18 mouse cellular contexts compared by ENCODE assay signal in the genomic region with DNA sequence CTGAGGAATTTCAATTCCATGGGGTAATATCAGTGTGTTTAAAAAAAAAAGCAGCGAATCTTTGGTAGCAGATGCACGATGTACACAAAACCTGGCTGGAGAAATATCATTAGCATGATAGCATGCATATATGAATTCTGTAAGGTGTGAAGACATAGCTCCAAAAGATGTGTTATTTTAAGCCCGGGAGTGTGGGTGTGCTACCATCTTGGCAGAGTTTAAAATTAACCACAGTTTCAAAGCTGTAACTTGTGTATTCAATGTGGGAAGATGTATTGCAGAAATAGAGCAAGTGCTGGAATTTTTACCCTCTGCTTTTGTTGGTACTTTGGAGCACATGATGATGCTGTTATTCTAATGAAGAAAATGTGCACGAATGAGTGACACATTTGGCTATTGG.
DNase-seq lines count a peak whose midpoint lies in the region; ATAC-seq and TF ChIP-seq lines count a peak whose summit lies in the region.
"Had no signal": no experiment of that assay in that cellular context is flagged by ENCODE, and none has a peak within 500 bp of the region (broad histone marks: within the 10 kb centered on the region; RNA-seq: fewer than 3 reads in every experiment).

No protein-coding gene starts in this region.

- no peaks in the 10 kb centered on the region for H3K4me1 ChIP-seq in forebrain, postnatal 0 days (ENCODE audit: insufficient read depth)
- no peaks in the 10 kb centered on the region for H3K4me1 ChIP-seq in heart, embryonic 11.5 days (ENCODE audit: control insufficient read depth, insufficient read depth, low read length)
- H3K4me1 ChIP-seq: limb, embryonic 10.5 days; liver, embryonic 12.5 days had no signal

- peak; percentile 86 for ATAC-seq in forebrain, postnatal 0 days
- ATAC-seq in CD4-positive, CD25-positive, alpha-beta regulatory T cell, adult 4 months, result no peak
- no peak for ATAC-seq in heart, embryonic 11.5 days (replicated peaks; ENCODE audit: insufficient number of reproducible peaks, low FRiP score, low TSS enrichment)
- ATAC-seq: liver, embryonic 12.5 days had no signal

- H3K36me3 ChIP-seq in forebrain, postnatal 0 days (ENCODE audit: insufficient read depth), result no peaks in the 10 kb centered on the region
- no peaks in the 10 kb centered on the region for H3K36me3 ChIP-seq in heart, embryonic 11.5 days (ENCODE audit: control insufficient read depth, insufficient read depth, low read length)
- H3K36me3 ChIP-seq: hindbrain, embryonic 15.5 days; limb, embryonic 10.5 days; liver, embryonic 12.5 days had no signal

- H3K9me3 ChIP-seq in forebrain, postnatal 0 days (ENCODE audit: low read length), result no peaks in the 10 kb centered on the region
- no peaks in the 10 kb centered on the region for H3K9me3 ChIP-seq in heart, embryonic 11.5 days (replicated peaks; ENCODE audit: control insufficient read depth, low read length)
- H3K9me3 ChIP-seq: hindbrain, embryonic 15.5 days; limb, embryonic 10.5 days; liver, embryonic 12.5 days had no signal

- H3K27me3 ChIP-seq in forebrain, postnatal 0 days (ENCODE audit: insufficient read depth, low read length), result no peaks in the 10 kb centered on the region
- H3K27me3 ChIP-seq in heart, embryonic 11.5 days (ENCODE audit: control insufficient read depth, insufficient read depth, low read length), result no peaks in the 10 kb centered on the region
- H3K27me3 ChIP-seq: hindbrain, embryonic 15.5 days; liver, embryonic 12.5 days had no signal

- 62% methylated on average over 4 of the region's 4 CpGs for WGBS in forebrain, postnatal 0 days
- 81% methylated on average over 4 of the region's 4 CpGs for WGBS in heart, embryonic 11.5 days (ENCODE audit: insufficient replicate concordance)

- no peak overlapping the region for H3K9ac ChIP-seq in forebrain, postnatal 0 days
- H3K9ac ChIP-seq in heart, embryonic 11.5 days (ENCODE audit: low read depth, low read length), result no peak overlapping the region
- H3K9ac ChIP-seq: hindbrain, embryonic 15.5 days; liver, embryonic 12.5 days had no signal

- no peak overlapping the region for H3K4me3 ChIP-seq in forebrain, postnatal 0 days (ENCODE audit: low read depth, low read length)
- no peak overlapping the region for H3K4me3 ChIP-seq in heart, embryonic 11.5 days (ENCODE audit: low read depth, low read length)
- H3K4me3 ChIP-seq: gastrocnemius, adult 2 months; hindbrain, embryonic 15.5 days; limb, embryonic 10.5 days; liver, embryonic 12.5 days had no signal

- no peak overlapping the region for H3K4me2 ChIP-seq in forebrain, postnatal 0 days (ENCODE audit: low read depth)
- no peak overlapping the region for H3K4me2 ChIP-seq in heart, embryonic 11.5 days
- H3K4me2 ChIP-seq: hindbrain, embryonic 15.5 days; liver, embryonic 12.5 days had no signal

- DNase-seq in layer of hippocampus, adult 18-20 months (ENCODE audit: low spot score in 2 of 2), result peak; percentile 40 to 76
- no peak for DNase-seq in layer of hippocampus, postnatal 10 days (ENCODE audit: low spot score in 2 of 2)
- peak; percentile 70 for DNase-seq in forebrain, postnatal 0 days
- peak; percentile 82 for DNase-seq in layer of hippocampus, adult 9-11 months
- DNase-seq in right cerebral cortex, postnatal 25 days, result peak; percentile 51
- no peak for DNase-seq in spleen, postnatal 10 days (ENCODE audit: low spot score in 2 of 2)
- DNase-seq: adrenal gland, adult 2 months; B cell, adult 2 months; cerebellum, adult 8-10 months; gastrocnemius, adult 2 months; heart, postnatal 14 days; kidney, adult 18-20 months; kidney, postnatal 14 days had no signal

- peak overlapping the region; percentile 11 for H3K27ac ChIP-seq in forebrain, postnatal 0 days (ENCODE audit: low read depth, low read length)
- no peak overlapping the region for H3K27ac ChIP-seq in heart, embryonic 11.5 days (ENCODE audit: low read depth, low read length)
- H3K27ac ChIP-seq: gastrocnemius, adult 2 months; hindbrain, embryonic 15.5 days; limb, embryonic 10.5 days; liver, embryonic 12.5 days had no signal

- TF ChIP-seq CTCF in forebrain, postnatal 0 days (IDR thresholded peaks at IDR 0.05; ENCODE audit: low read depth), result no peak

Comparison
In these comparisons a context has a peak if more than half of its experiments do, and no peak if none do; other contexts are left out.
1. DNase-seq: peak in layer of hippocampus, adult 18-20 months (2 of 2), forebrain, postnatal 0 days (single experiment), layer of hippocampus, adult 9-11 months (single experiment) and right cerebral cortex, postnatal 25 days (single experiment); none in layer of hippocampus, postnatal 10 days (0 of 2) and spleen, postnatal 10 days (0 of 2).